Mouse (Mus musculus) liver, embryonic 16.5 days (tissue): ENCODE results near the gene C8g. TPM values are rescaled to one million over a fixed set of nuclear protein-coding genes. Genes with fewer than 3 reads are reported as not detected.

Experiments used
- ATAC-seq: fragments of 200-750 bp; cut with Nextera tagmentation; 2 replicates; pipeline ENCODE4 v1.8.0; 2017; ENCODE audit warnings: low read depth, mild to moderate bottlenecking, moderate number of reproducible peaks, moderate library complexity
- H3K27ac ChIP-seq: fragments of 300-500 bp; sonication (generic); 2 replicates; pipeline ENCODE4 v1.5.1; 2014; ENCODE audit warnings: mild to moderate bottlenecking, low read length
- H3K27me3 ChIP-seq: fragments of 300-500 bp; sonication (generic); 2 replicates; pipeline ENCODE4 v1.6.1; 2014; ENCODE audit warnings: low read depth, low read length, mixed read lengths; ENCODE audit not compliant: control insufficient read depth, insufficient read depth
- H3K36me3 ChIP-seq: fragments of 300-500 bp; sonication (generic); 2 replicates; pipeline ENCODE4 v1.6.1; 2014; ENCODE audit warnings: mild to moderate bottlenecking; ENCODE audit not compliant: control insufficient read depth, insufficient read depth
- H3K4me1 ChIP-seq: fragments of 300-500 bp; sonication (generic); 2 replicates; pipeline ENCODE4 v1.6.1; 2014; ENCODE audit warnings: low read depth, low read length, mixed read lengths; ENCODE audit not compliant: control insufficient read depth
- H3K4me2 ChIP-seq: fragments of 300-500 bp; sonication (generic); 2 replicates; pipeline ENCODE4 v1.6.1; 2014; ENCODE audit warnings: low read depth, low read length, mixed read lengths
- H3K4me3 ChIP-seq: fragments of 300-500 bp; sonication (generic); 2 replicates; pipeline ENCODE4 v1.5.1; 2014; ENCODE audit warnings: low read depth, mild to moderate bottlenecking, low read length
- H3K9ac ChIP-seq: fragments of 300-500 bp; sonication (generic); 2 replicates; pipeline ENCODE4 v1.6.1; 2014; ENCODE audit warnings: low read depth, low read length
- H3K9me3 ChIP-seq: fragments of 300-500 bp; sonication (generic); replicated peaks from 2 replicates; pipeline ENCODE4 v1.6.1; 2016; ENCODE audit warnings: low read length; ENCODE audit not compliant: control insufficient read depth
- WGBS: fragments of 180-500 bp; shearing (Covaris S2); extraction: QIAGEN DNeasy Blood & Tissue Kit; methylation state at CpG from one replicate; pipeline ENCODE4 v1.1.7; 2014; ENCODE audit not compliant: insufficient replicate concordance; 5-methylcytosine and 5-hydroxymethylcytosine counted together
- polyA plus RNA-seq: library from polyadenylated mRNA; unstranded; fragments of >200 nt; fragmentation: Nextera tagmentation; extraction: Ambion mirVana; gene quantifications from 2 replicates; pipeline ENCODE4 v1.2.1, GENCODE M21; 2015

C8g gene
- polyA plus RNA-seq, 1 experiment from 2014 or later, result 105 TPM

DNA sequence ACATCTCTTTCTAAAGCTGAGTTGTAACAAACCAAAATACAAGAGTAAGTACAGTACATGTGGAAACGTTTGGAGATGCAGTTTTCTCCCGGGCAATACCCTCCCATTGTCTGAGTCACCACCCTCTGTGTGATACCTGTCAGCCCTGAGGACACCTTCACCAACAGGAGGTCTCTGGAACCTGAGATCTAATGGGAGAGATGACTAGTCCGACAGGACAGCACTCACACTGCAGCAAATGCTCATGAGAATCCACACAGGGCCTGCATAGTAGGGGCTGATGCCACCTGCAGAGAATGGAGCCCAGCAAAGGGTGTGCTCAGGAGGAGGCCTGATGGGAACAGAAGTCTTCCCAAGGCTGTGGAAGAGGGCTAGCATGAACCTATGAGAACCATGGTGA lies 40.1 kb downstream of the C8g start:
- no peak for ATAC-seq
- H3K4me3 ChIP-seq, result peak overlapping the region; percentile 88
- H3K4me1 ChIP-seq, result peaks cover 24% of the 10 kb centered on the region
- H3K9ac ChIP-seq, result no peak overlapping the region; the same call in 1 of the 2 replicates
- H3K36me3 ChIP-seq, result no peaks in the 10 kb centered on the region
- peak overlapping the region; percentile 78 for H3K4me2 ChIP-seq
- H3K9me3 ChIP-seq, result no peaks in the 10 kb centered on the region
- WGBS, result 18% methylated on average over 3 of the region's 3 CpGs
- no peaks in the 10 kb centered on the region for H3K27me3 ChIP-seq
- peak overlapping the region; percentile 69 for H3K27ac ChIP-seq

DNA sequence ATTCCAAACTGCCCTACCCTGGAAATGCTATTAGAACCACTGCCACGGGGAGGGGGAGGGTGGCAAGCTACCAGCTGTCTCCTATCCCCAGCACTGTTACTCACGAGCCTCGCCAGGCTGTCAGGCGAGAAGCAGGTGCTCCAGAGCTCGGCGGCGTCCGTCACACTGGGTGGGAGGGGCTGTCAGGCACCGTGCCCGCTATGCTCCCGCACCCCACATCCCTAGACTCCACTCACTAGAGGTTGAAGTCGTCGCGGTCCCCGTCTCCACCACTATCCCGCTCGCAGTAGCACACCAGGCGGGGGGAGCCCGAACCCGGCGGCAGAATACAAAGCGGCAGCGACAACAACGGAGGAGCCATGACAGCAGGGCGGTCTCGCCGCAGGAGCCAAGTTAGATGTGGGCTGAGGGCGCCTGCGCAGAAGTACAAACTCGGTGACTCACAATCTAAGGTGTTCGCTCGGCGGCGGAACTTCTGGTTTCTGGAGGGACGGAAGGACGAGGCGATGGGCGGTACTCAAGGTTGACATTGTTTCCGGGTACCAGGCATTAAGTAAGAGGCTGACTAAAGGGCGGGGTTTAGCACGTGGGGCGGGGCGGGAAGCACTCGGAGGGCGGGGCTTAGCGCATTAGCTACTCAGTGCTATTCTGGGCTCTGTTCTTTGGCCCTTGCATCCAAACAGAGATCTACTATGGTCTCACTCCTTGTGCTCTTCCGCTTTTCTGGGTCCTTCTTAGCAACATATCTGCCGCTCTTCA lies 40.8 kb downstream of the C8g start, which contains the start of gene Paxx:
TSS of gene Paxx (minus strand) at position 544 of the 759 bp plus-strand sequence.
- under 1% methylated on average over 48 of the region's 48 CpGs for WGBS
- Histone ChIP-seq H3K4me1 (peaks cover 24% of the 10 kb centered on the region), H3K4me3 (peak within 1 kb of the TSS; percentile 88), H3K27me3 (no peaks in the 10 kb centered on the region), H3K9ac (peak within 1 kb of the TSS; percentile 85), H3K27ac (peak within 1 kb of the TSS; percentile 94), H3K4me2 (peak within 1 kb of the TSS; percentile 78), H3K36me3 (no peaks in the 10 kb centered on the region), H3K9me3 (no peaks in the 10 kb centered on the region)
- ATAC-seq, result peak; percentile 88

- Histone ChIP-seq H3K9ac (peak overlapping the region; percentile 85), H3K4me2 (peak overlapping the region; percentile 78), H3K27ac (no peak overlapping the region; the same call in 1 of the 2 replicates), H3K9me3 (no peaks in the 10 kb centered on the region), H3K36me3 (no peaks in the 10 kb centered on the region), H3K27me3 (no peaks in the 10 kb centered on the region), H3K4me1 (peaks cover 24% of the 10 kb centered on the region), H3K4me3 (peak overlapping the region; percentile 88)
- 33% methylated on average over 5 of the region's 5 CpGs for WGBS
- ATAC-seq, result no peak
Observed at GRCm38 (mm10) chr2:25460135-25460534, 41.4 kb downstream of the C8g start.

GRCm38 (mm10) chr2:25458911-25459310 lies 42.6 kb downstream of the C8g start:
- no peak for ATAC-seq
- H3K9me3 ChIP-seq, result no peaks in the 10 kb centered on the region
- H3K4me1 ChIP-seq, result peaks cover 24% of the 10 kb centered on the region
- H3K36me3 ChIP-seq, result no peaks in the 10 kb centered on the region
- H3K4me3 ChIP-seq, result no peak overlapping the region
- 63% methylated on average over 5 of the region's 5 CpGs for WGBS
- H3K27me3 ChIP-seq, result no peaks in the 10 kb centered on the region
- no peak overlapping the region for H3K27ac ChIP-seq
- no peak overlapping the region for H3K9ac ChIP-seq
- H3K4me2 ChIP-seq, result no peak overlapping the region

DNA sequence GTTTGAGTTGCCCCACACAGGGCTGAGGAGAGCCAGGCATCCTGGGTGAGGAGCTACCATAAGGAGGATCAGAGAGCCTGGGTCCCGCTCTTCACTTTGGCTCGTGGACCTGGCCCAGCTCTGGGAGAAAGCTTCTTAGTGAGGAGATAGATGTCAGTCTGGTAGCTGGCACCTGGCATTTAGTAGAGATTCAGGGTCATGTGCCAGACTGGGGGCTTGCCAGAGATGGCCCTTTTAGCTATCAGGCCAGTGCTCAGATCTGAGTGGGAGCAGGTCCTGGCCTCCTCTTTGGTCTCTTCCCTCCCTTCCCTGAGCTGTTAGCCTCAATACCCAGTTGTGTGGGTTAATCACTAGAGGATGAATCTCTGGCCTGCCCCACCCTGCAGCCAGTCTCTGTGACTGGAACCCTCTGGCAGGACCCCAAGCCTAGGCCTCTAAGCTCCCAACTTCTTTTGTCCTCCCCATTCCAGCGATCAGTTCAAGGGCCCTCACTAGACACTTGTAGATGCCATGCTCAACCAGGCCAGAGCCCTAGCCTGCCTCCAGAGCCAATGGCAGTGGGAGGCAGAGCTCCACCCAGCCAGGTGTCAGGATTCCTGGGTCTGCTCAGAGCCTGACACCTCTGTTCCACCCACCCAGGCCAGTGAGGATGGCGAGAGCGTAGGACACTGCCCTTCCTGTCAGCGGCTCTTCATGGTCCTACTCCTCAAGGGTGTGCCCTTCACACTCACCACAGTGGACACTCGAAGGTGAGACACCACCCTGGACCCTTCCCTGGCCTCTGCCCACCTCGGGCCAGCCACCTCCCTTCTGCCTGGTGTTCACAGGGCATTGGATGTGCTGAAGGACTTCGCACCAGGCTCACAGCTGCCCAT lies 44.3 kb downstream of the C8g start:
- no peak overlapping the region for H3K27ac ChIP-seq
- H3K4me1 ChIP-seq, result peaks cover 24% of the 10 kb centered on the region
- no peaks in the 10 kb centered on the region for H3K9me3 ChIP-seq
- no peaks in the 10 kb centered on the region for H3K27me3 ChIP-seq
- no peak overlapping the region for H3K4me3 ChIP-seq
- no peak overlapping the region for H3K9ac ChIP-seq
- H3K36me3 ChIP-seq, result no peaks in the 10 kb centered on the region
- WGBS, result 69% methylated on average over 9 of the region's 9 CpGs
- H3K4me2 ChIP-seq, result no peak overlapping the region
- ATAC-seq, result no peak

GRCm38 (mm10) chr2:25456205-25456953 lies 45.1 kb downstream of the C8g start, which contains the start of gene Clic3:
Gene Clic3, plus strand, starts transcription at chr2:25456838.
- ATAC-seq, result no peak

GRCm38 (mm10) chr2:25452951-25453350 lies 48.6 kb downstream of the C8g start:
- Histone ChIP-seq H3K9me3 (no peaks in the 10 kb centered on the region), H3K4me1 (no peaks in the 10 kb centered on the region), H3K27ac (no peak overlapping the region), H3K36me3 (no peaks in the 10 kb centered on the region), H3K4me3 (no peak overlapping the region), H3K27me3 (no peaks in the 10 kb centered on the region), H3K9ac (no peak overlapping the region), H3K4me2 (no peak overlapping the region)
- WGBS, result 29% methylated on average over 1 of the region's 1 CpGs
- no peak for ATAC-seq

More at GRCm38 (mm10) chr2:25456205-25456953, 45.1 kb downstream of the C8g start, which contains the start of gene Clic3:
- H3K36me3 ChIP-seq, result no peaks in the 10 kb centered on the region
- no peak within 1 kb of the TSS for H3K9ac ChIP-seq
- H3K4me2 ChIP-seq, result no peak within 1 kb of the TSS
- no peak within 1 kb of the TSS for H3K4me3 ChIP-seq
- no peak within 1 kb of the TSS for H3K27ac ChIP-seq
- H3K9me3 ChIP-seq, result no peaks in the 10 kb centered on the region
- WGBS, result 57% methylated on average over 14 of the region's 14 CpGs
- peaks cover 21% of the 10 kb centered on the region for H3K4me1 ChIP-seq
- H3K27me3 ChIP-seq, result no peaks in the 10 kb centered on the region

DNA sequence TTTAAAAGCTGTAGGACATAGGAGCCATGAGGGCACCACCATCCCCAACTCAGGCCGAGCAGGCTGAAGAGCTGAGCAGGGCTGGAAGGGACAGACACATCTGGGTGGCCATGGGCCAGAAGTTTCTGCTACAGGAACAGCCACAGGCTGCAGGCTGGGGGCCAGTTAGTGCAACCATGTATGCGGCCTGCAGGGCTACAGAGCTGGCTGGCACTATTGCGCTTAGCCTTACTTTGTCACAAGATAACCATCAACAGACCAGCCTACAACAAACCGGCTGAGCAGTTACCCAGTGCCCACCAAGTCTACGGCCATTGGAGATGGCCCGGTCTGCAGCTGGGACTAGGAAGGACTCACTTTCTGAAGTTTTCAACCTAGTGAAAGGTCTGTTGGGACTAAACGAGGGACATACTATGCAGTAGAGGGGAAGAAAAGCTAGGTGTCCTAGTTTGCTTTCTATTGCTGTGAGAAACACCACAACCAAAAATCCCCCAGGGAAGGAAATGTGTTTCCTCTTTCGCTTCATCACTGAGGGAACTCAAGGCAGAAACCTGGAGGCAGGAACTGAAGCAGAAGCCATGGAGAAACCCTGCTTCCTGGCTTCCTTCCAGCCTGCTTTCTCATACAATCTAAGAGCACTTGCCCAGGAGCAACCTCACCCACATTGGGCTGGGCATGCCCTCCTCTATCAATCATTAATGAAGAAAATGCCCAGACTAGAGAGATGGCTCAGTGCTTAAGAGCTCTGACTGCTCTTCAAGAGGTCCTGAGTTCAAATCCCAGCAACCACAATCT lies 50.5 kb downstream of the C8g start:
- Histone ChIP-seq H3K4me3 (no peak overlapping the region), H3K4me1 (no peaks in the 10 kb centered on the region), H3K27ac (no peak overlapping the region), H3K4me2 (no peak overlapping the region), H3K9ac (no peak overlapping the region), H3K27me3 (no peaks in the 10 kb centered on the region), H3K9me3 (no peaks in the 10 kb centered on the region), H3K36me3 (no peaks in the 10 kb centered on the region)
- 44% methylated on average over 8 of the region's 8 CpGs for WGBS
- ATAC-seq, result no peak
